Mouse (Mus musculus): Measurements from ENCODE around the gene Dnttip2. TPM values are rescaled to one million over a fixed set of nuclear protein-coding genes. Genes with fewer than 3 reads are reported as not detected.
A peak's percentile ranks its signal among the peaks of the same experiment; 100 is the strongest.
"Not testable (repeated sequence)": the region's sequence is repeated elsewhere in the genome, so short reads cannot be mapped to it uniquely, and the experiment has no call there.

The Dnttip2 gene
- 58.7 and 68.3 TPM in 2 replicates for total RNA-seq (2015; ENCODE audit: low replicate concordance)
- total RNA-seq (2017; ENCODE audit: low replicate concordance) = 23.7 and 31.9 TPM in 2 replicates

DNA sequence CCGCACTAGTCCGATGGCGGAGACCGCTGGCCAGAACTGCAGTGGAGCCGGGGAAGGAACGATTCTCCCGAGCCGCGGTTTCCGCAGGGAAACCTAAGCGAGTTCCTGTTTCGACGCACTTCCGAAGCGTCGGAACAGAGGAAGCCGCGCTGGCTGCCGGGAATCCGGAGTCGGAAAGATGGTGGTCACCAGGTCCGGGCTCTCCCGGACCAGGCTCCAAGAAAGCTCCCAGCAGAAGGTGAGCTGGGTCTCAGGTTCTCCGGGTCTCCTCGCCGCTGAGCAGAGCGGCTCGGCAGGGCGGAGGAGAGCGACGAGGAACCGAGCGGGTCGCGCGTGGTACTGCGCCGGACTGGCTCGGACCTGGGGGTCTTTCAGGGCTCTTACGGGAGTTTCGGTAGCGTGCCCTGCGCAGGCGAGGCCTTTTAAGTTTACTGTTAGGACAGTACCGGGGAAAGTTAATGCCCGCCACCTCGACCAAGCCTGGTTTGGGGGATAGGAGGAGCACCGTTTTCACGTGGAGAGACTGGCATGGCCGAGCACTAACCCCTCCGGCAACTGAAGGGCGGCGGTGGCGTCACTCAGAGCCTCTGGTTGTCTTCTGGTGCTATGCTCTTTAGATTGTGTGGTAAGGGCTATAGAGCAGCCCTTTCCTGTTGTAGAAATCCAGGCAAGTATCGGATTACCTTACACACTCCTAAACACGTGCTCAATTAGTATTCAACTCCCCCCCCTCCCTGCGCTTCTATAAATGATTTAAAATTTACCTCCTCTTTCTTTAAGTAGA lies at the start of gene Dnttip2:
Dnttip2 (plus strand) TSS at position 148 of the 784 bp plus-strand sequence.
- peak; percentile 94 for ATAC-seq (replicated peaks; ENCODE audit: low FRiP score, poor library complexity, severe bottlenecking)

DNA sequence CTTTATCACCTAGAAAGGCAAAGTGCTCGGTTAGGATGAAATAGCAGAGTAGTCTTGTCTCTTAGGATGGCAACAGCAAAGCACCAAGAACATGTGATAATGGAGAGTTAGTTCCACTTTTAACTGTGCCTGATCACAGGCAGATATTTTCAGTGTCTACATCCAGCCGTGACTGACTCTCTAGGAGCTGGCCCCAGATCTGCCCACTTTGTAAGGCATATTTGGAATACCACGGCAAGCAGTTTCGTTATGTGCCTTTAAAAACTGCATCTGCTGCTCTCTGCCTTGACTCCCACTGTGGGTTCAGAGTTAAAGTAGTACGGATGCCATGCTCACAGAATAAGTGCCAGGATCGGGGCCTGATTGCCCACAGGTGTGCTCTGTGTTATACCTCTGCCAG lies 47.2 kb upstream of the Dnttip2 start:
- not testable (repeated sequence) for ATAC-seq (replicated peaks; ENCODE audit: low FRiP score, poor library complexity, severe bottlenecking)

DNA sequence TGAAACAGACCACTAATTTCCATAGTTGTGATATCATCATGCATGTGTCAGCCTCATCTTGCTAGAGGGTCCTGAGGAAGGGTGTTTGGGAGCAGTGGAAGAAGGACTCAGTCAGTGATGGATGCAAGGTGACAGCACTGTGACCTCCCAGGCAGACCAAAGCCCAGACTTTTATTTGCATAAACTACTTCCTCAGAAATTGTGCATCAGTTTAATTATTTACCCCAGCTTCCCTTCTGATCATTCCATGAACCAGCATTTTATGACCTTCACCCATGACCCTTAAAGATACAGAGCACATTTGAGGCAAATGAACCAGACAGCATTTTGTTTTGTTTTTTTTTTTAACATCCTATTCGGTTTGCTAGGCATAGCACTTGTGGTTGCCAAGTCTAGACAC lies 38.4 kb upstream of the Dnttip2 start:
- no peak for ATAC-seq (replicated peaks; ENCODE audit: low FRiP score, poor library complexity, severe bottlenecking)

DNA sequence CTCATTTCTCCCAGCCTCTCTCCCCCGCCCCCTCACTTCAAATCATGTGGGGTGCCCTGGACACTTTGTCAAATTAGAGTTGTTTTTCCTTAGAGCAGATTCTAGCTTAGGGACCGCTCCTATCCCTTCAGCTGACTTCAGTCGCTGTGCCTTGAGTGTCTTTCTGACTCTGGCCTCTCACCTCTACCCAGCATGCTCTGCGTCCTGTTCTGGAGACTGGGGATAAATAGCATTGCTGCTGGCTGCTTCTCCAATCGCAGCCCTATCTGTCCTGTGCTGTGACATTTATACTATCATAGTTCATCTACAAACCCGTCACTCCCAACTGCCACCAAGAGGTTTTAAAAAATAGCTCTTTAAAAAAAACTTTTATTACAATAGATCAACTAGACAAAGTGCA lies 31.3 kb upstream of the Dnttip2 start:
- peak; percentile 35 for ATAC-seq (replicated peaks; ENCODE audit: low FRiP score, poor library complexity, severe bottlenecking)

DNA sequence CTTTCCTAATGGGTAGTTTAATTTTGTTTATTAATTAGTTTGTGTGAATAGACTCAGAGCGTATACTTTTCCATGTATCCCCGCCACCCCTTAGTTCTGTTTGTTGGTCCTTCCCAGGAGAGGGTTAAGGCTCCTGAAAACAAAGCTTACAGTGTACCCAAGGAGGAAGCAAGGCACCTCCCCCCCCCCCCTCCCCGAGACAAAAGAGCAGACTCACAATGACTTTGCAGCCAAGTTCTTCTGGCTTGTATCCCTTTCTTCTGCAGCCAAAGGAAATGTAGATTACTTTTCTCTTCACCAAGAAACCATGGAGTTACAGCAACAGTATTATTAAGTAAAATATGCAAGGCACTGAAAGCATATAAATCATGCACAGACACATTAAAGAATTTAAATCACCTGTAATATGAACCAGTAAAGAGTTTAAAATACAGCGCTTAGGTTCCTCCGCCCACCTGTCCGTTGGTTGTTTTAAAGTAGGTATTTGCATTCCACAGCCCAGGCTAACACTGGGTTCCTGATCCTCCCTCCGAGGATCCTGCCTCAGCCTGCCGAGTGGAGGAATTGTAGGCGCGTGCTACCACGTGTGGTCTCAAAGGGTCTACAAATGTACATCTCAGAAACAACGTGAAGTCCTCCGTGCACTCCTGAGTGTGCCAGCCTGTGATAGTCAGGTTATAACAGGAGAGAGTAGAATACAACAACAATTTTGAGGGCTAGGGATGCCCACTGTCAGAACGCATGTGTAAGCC lies 30.6 kb upstream of the Dnttip2 start:
- ATAC-seq (replicated peaks; ENCODE audit: low FRiP score, poor library complexity, severe bottlenecking) = no peak

DNA sequence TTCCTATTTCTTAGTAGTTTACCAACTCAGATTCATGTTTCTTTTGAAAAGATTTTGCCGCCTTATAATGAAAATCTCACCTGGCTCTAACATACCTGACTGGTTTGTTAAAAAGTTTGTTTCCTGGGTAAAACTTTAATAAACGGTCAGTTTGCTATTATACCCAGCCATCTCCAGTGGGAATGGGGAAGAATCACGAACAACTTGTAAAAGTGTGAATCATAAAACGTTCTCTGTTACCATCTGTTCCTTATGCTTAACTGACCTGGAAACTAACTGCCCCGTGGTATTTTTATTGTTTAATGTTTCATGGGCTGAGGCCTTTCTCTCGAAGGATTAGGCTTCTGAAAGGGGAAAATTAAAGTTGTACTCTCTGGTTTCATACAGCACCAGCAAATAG lies 29.4 kb upstream of the Dnttip2 start:
- no peak for ATAC-seq (replicated peaks; ENCODE audit: low FRiP score, poor library complexity, severe bottlenecking)

DNA sequence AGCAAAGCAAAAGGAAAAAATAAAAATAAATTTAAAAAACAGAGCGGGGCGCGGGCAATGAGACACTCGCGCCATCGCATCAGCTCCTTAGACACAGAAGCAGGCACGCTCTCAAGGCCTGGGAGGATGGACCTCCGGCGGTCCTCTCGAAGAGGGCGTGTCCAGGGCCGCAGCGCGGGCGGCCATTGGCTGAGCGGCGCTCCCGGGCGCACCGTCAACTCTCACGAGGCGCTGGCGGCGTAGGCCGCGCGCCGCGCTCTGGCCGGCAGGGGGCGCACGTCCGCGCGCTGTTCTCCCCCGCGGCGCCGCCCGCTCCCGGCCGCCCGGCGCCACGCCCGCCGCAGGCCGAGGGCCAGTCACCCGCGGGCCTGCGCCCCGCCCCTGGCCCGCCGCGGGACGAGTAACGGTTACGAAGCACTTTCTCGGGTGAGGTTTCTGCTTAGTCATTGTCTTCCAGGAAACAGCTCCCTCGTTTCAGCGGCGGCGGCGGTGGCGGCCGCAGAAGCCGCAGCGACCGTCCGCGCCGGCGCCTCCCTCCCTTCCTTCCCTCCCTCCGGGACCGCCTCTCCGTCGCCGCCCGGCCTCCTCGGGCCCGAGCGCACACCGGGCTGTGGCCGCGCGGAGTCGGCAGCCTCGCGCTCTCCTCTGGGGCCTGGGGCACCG lies 28.8 kb upstream of the Dnttip2 start, which contains the start of gene Gclm:
Gclm (plus strand) TSS at position 343 of the 663 bp plus-strand sequence.
- ATAC-seq (replicated peaks; ENCODE audit: low FRiP score, poor library complexity, severe bottlenecking) = peak; percentile 81

- 0 out of 2 replicates have a peak, but pooled peaks have one; percentile 7 for ATAC-seq (replicated peaks; ENCODE audit: low FRiP score, poor library complexity, severe bottlenecking)
These were observed 28.3 kb upstream of the Dnttip2 start for GRCm38 (mm10) chr3:122245878-122246332.

GRCm38 (mm10) chr3:122246406-122246805 lies 27.8 kb upstream of the Dnttip2 start:
- no peak for ATAC-seq (replicated peaks; ENCODE audit: low FRiP score, poor library complexity, severe bottlenecking)

DNA sequence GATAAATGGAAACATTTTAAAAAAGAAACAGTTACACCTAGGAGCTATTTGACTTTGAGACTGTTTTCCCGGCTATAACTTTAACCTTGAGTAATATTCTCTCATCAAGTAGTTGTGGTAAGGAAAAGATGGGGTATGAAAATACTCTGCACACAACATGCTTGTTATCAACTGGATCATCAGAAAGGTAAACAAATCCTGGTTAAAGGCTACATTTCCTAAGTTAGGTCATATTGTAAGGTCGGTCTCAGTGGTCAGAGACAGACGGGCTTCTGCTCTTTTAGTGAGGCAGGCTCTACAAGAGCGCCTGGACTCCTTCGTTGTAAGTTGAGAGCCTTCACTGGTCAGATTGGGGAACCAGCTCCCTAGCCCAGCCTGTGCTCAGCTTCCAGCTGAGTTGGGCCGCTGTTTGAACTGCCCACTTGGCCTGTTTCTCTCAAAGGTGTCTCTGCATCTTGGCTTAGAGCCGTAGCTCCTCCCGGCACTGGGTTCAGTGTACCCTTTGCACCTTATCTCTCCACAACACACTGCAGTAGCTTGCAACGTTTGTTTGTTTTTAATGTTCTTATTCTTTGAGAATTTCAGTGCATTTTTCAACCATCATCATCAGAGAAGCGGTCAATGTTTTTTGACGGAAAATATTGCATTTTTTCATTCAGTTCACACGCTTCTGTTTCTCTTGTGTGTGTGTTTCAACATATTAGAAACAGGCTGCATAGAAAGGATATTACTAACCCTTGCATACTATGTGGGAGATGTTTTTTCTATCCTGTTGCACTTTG lies 27.0 kb upstream of the Dnttip2 start:
- peak; percentile 72 for ATAC-seq (replicated peaks; ENCODE audit: low FRiP score, poor library complexity, severe bottlenecking)

DNA sequence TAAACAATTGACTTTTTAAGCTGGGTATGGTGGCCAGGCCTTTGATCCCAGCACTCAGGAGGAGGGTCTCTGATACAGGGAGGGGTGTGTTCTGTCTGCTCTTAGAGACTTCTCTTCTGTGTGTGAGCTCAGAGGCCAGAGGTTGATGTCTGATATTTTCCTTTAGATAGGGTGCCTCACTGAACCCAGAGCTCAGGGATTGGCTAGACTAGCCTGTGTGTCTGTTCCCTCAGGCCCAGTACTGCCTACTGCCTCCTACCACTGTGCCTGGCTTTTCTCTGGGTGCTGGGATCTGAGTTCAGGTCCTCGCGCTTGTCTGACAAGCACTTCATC lies 26.5 kb upstream of the Dnttip2 start:
- ATAC-seq (replicated peaks; ENCODE audit: low FRiP score, poor library complexity, severe bottlenecking) = peak; percentile 54

GRCm38 (mm10) chr3:122252466-122253253 lies 21.5 kb upstream of the Dnttip2 start:
- ATAC-seq (replicated peaks; ENCODE audit: low FRiP score, poor library complexity, severe bottlenecking) = no peak

DNA sequence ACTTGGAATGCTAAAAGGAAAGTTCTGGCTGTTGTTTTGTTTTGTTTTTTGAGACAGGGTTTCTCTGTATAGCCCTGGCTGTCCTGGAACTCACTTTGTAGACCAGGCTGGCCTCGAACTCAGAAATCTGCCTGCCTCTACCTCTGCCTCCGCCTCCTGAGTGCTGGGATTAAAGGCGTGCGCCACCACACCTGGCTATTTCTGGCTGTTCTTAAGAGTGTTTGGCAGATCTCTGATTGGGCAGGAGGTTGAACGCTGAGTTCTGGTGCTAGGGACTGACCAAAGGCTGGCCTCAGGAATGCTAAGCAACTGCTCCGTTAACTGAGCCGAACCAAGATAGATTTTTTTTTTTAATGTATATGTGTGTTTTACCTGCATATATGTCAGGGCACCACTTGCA lies 20.1 kb upstream of the Dnttip2 start:
- ATAC-seq (replicated peaks; ENCODE audit: low FRiP score, poor library complexity, severe bottlenecking) = not testable (repeated sequence)

DNA sequence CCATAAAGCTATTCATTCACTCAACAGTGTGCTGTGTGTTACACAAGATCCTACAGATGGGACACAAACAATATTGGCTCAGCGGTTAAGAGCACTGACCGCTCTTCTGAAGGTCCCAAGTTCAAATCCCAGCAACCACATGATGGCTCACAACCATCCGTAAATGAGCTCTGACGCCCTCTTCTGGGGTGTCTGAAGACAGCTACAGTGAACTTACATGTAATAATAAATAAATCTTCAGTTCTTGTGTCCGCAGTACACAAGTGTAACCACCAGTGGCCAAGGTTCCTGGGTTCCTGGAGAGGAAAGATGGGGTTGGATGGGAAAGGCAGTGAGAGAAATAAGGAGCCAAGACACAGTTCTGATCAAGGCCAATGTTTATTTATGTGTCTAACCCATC lies 4.2 kb upstream of the Dnttip2 start:
- ATAC-seq (replicated peaks; ENCODE audit: low FRiP score, poor library complexity, severe bottlenecking) = no peak

DNA sequence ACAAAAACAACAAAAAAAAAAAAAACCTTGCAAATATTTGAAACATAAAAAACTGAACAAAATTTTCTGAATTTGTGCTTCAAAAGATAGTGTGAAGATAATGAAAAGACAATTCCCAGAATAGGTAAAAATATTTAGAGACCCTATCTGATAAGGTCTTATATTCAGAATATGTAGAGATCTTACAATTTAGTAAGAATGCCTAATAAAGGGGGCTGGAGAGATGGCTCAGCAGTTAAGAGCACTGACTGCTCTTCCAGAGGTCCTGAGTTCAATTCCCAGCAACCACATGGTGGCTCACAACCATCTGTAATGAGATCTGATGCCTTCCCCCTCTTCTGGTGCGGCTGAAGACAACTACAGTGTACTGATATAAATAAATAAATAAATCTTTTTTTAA lies 1.6 kb upstream of the Dnttip2 start:
- not testable (repeated sequence) for ATAC-seq (replicated peaks; ENCODE audit: low FRiP score, poor library complexity, severe bottlenecking)

- no peak for ATAC-seq (replicated peaks; ENCODE audit: low FRiP score, poor library complexity, severe bottlenecking)
These were observed 564 bp upstream of the Dnttip2 start for GRCm38 (mm10) chr3:122273407-122274240.

DNA sequence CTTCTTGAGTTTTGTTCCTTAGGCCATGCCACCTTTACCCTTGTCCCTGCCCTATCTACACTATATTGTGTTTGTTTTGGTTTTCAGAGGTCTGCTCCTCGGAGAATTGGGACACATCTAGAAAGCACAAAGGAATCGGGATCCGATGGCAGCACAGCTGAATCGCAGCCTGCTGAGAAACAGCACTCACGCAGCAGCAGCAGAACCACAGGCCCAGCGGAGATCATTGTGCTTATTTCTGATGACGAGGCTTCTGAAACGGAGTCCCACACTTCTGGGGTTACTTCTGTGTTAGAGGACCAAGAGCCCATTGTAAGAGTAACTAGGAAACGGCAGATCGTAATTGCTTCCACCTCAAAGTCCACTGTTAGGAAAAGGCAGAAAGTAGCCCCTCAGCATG lies 923 bp downstream of the Dnttip2 start:
- no peak for ATAC-seq (replicated peaks; ENCODE audit: low FRiP score, poor library complexity, severe bottlenecking)

- ATAC-seq (replicated peaks; ENCODE audit: low FRiP score, poor library complexity, severe bottlenecking) = no peak
These were observed 13.0 kb downstream of the Dnttip2 start for GRCm38 (mm10) chr3:122287195-122287594.

Data from erythroid progenitor cell, adult 5-6 weeks (primary cell).